Mouse (Mus musculus): ENCODE results near the gene Fiz1.
A peak's percentile ranks its signal among the peaks of the same experiment; 100 is the strongest.
"Not testable (repeated sequence)": the region's sequence is repeated elsewhere in the genome, so short reads cannot be mapped to it uniquely, and the experiment has no call there.

The Fiz1 gene

GRCm38 (mm10) chr7:5038109-5038732, 23.7 kb upstream of the Fiz1 start, which contains the start of gene Zfp784:
TSS of gene Zfp784 (minus strand) at chr7:5038446.
- DNase-seq (ENCODE audit: low read depth, low spot score): peak; percentile 96

- DNase-seq (ENCODE audit: low read depth, low spot score): no peak
These were observed 23.0 kb upstream of the Fiz1 start for GRCm38 (mm10) chr7:5037467-5037866.

- DNase-seq (ENCODE audit: low read depth, low spot score): no peak
These were observed 22.5 kb upstream of the Fiz1 start for GRCm38 (mm10) chr7:5037026-5037425.

GRCm38 (mm10) chr7:5036136-5036535, 21.6 kb upstream of the Fiz1 start:
- DNase-seq (ENCODE audit: low read depth, low spot score): no peak

- no peak for DNase-seq (ENCODE audit: low read depth, low spot score)
These were observed 21.1 kb upstream of the Fiz1 start for GRCm38 (mm10) chr7:5035628-5036027.

- no peak for DNase-seq (ENCODE audit: low read depth, low spot score)
These were observed 19.3 kb upstream of the Fiz1 start, which contains the start of gene 4632433K11Rik for GRCm38 (mm10) chr7:5033818-5034217. TSS of gene 4632433K11Rik (plus strand) at chr7:5034118.

GRCm38 (mm10) chr7:5031496-5031895, 17.0 kb upstream of the Fiz1 start:
- DNase-seq (ENCODE audit: low read depth, low spot score): no peak

- no peak for DNase-seq (ENCODE audit: low read depth, low spot score)
These were observed 16.2 kb upstream of the Fiz1 start for GRCm38 (mm10) chr7:5030554-5031275.

GRCm38 (mm10) chr7:5029946-5030345, 15.4 kb upstream of the Fiz1 start:
- DNase-seq (ENCODE audit: low read depth, low spot score): no peak

GRCm38 (mm10) chr7:5029543-5029942, 15.0 kb upstream of the Fiz1 start:
- no peak for DNase-seq (ENCODE audit: low read depth, low spot score)

- no peak for DNase-seq (ENCODE audit: low read depth, low spot score)
These were observed 6.7 kb upstream of the Fiz1 start for GRCm38 (mm10) chr7:5021197-5021596.

- no peak for DNase-seq (ENCODE audit: low read depth, low spot score)
These were observed 6.2 kb upstream of the Fiz1 start for GRCm38 (mm10) chr7:5020685-5021084.

GRCm38 (mm10) chr7:5020000-5020681, 5.6 kb upstream of the Fiz1 start, which contains the start of the genes Zfp865 and Ccdc106:
TSS of gene Zfp865 (plus strand) at chr7:5020376.
TSS of gene Ccdc106 (plus strand) at chr7:5020553.
- DNase-seq (ENCODE audit: low read depth, low spot score): peak; percentile 99

GRCm38 (mm10) chr7:5019576-5019975, 5.1 kb upstream of the Fiz1 start:
- DNase-seq (ENCODE audit: low read depth, low spot score): not testable (repeated sequence)

GRCm38 (mm10) chr7:5017931-5018330, 3.4 kb upstream of the Fiz1 start:
- no peak for DNase-seq (ENCODE audit: low read depth, low spot score)

GRCm38 (mm10) chr7:5017352-5017751, 2.9 kb upstream of the Fiz1 start:
- DNase-seq (ENCODE audit: low read depth, low spot score): no peak

GRCm38 (mm10) chr7:5016920-5017319, 2.4 kb upstream of the Fiz1 start:
- DNase-seq (ENCODE audit: low read depth, low spot score): no peak

- DNase-seq (ENCODE audit: low read depth, low spot score): no peak
These were observed 1.6 kb upstream of the Fiz1 start for GRCm38 (mm10) chr7:5016057-5016456.

- peak; percentile 97 for DNase-seq (ENCODE audit: low read depth, low spot score)
These were observed 863 bp upstream of the Fiz1 start, which contains the start of gene Gm44973 for GRCm38 (mm10) chr7:5015118-5016001. TSS of gene Gm44973 (plus strand) at chr7:5015496.

GRCm38 (mm10) chr7:5012681-5013513, 1.6 kb downstream of the Fiz1 start:
- DNase-seq (ENCODE audit: low read depth, low spot score): no peak
